Mouse (Mus musculus) erythroblast, adult 5-6 weeks (primary cell): Measurements from ENCODE around the gene Cyp2d11. TPM values are rescaled to one million over a fixed set of nuclear protein-coding genes. Genes with fewer than 3 reads are reported as not detected.

Experiments used
- ATAC-seq: replicated peaks from 2 replicates; pipeline ENCODE4 v1.8.0; 2016; ENCODE audit warnings: moderate number of reproducible peaks, mild to moderate bottlenecking, moderate TSS enrichment, inconsistent platforms; ENCODE audit not compliant: poor library complexity, low FRiP score, severe bottlenecking
- total RNA-seq, 2 experiments: library from RNA; stranded (forward) in 1 of 2; stranded (reverse) in 1 of 2; fragments of 150-400 nt in 1 of 2; fragments of 200-764, 138-1000 nt in 1 of 2; gene quantifications; 2 replicates each; pipeline versions ENCODE4 v1.2.3 to v1.2.4; 2015 to 2017; ENCODE audit warnings: low replicate concordance in 2 of 2

Gene Cyp2d11
- total RNA-seq, 2 experiments from 2014 or later, result not detected

GRCm38 (mm10) chr15:82354126-82354945, 39.5 kb downstream of the Cyp2d11 start, which contains the start of gene Ndufa6:
Gene Ndufa6 (minus strand): TSS chr15:82354322.
- peak; percentile 93 for ATAC-seq

- ATAC-seq, result no peak; the same call in 1 of the 2 replicates
These were observed 40.1 kb downstream of the Cyp2d11 start for GRCm38 (mm10) chr15:82353745-82354113.

- ATAC-seq, result peak; percentile 7; the same call in 1 of the 2 replicates
These were observed 40.6 kb downstream of the Cyp2d11 start for GRCm38 (mm10) chr15:82353078-82353744.

GRCm38 (mm10) chr15:82351480-82351879, 42.3 kb downstream of the Cyp2d11 start:
- ATAC-seq, result no peak

GRCm38 (mm10) chr15:82350349-82350748, 43.5 kb downstream of the Cyp2d11 start:
- ATAC-seq, result no peak

GRCm38 (mm10) chr15:82348999-82349341, 44.9 kb downstream of the Cyp2d11 start:
- ATAC-seq, result no peak

GRCm38 (mm10) chr15:82348258-82348998, 45.4 kb downstream of the Cyp2d11 start:
- ATAC-seq, result no peak

- ATAC-seq, result no peak
These were observed 46.0 kb downstream of the Cyp2d11 start for GRCm38 (mm10) chr15:82347852-82348251.

GRCm38 (mm10) chr15:82347303-82347676, 46.5 kb downstream of the Cyp2d11 start:
- no peak for ATAC-seq

GRCm38 (mm10) chr15:82346580-82347302, 47.1 kb downstream of the Cyp2d11 start:
- peak; percentile 3 for ATAC-seq

- ATAC-seq, result peak; percentile 69
These were observed 47.9 kb downstream of the Cyp2d11 start for GRCm38 (mm10) chr15:82345820-82346470.

GRCm38 (mm10) chr15:82344971-82345370, 48.9 kb downstream of the Cyp2d11 start:
- ATAC-seq, result no peak

GRCm38 (mm10) chr15:82343368-82344287, 50.2 kb downstream of the Cyp2d11 start:
- no peak for ATAC-seq

GRCm38 (mm10) chr15:82342543-82342935, 51.3 kb downstream of the Cyp2d11 start:
- no peak for ATAC-seq

GRCm38 (mm10) chr15:82341675-82342542, 51.9 kb downstream of the Cyp2d11 start:
- ATAC-seq, result peak; percentile 45

- peak; percentile 24 for ATAC-seq
These were observed 52.8 kb downstream of the Cyp2d11 start for GRCm38 (mm10) chr15:82341036-82341501.

- 0 out of 2 replicates have a peak, but pooled peaks have one; percentile 7 for ATAC-seq
These were observed 53.3 kb downstream of the Cyp2d11 start for GRCm38 (mm10) chr15:82340414-82341035.
